In genomic region chr15:85669652-85670175, GRCm38 (mm10) we compare ENCODE assay signal across 8 mouse cellular contexts.
DNase-seq lines count a peak whose midpoint lies in the region; ATAC-seq and TF ChIP-seq lines count a peak whose summit lies in the region.

No protein-coding gene starts in this region.

- 19% methylated on average over 15 of the region's 15 CpGs for WGBS in forebrain, embryonic 13.5 days
- WGBS in heart, embryonic 16.5 days = 12% methylated on average over 15 of the region's 15 CpGs
- 12% methylated on average over 15 of the region's 15 CpGs for WGBS in lung, embryonic 15.5 days

- H3K27me3 ChIP-seq in forebrain, embryonic 13.5 days = peaks cover 38% of the 10 kb centered on the region
- H3K27me3 ChIP-seq in heart, embryonic 16.5 days (ENCODE audit: control insufficient read depth, insufficient read depth, low read length) = no peaks in the 10 kb centered on the region; the same call in 1 of the 2 replicates
- H3K27me3 ChIP-seq in lung, embryonic 15.5 days = no peaks in the 10 kb centered on the region

- DNase-seq in Muller cell, postnatal 12 days (ENCODE audit: inconsistent ontology term) = peak; percentile 98
- DNase-seq in brain, embryonic 14.5 days (ENCODE audit: low read depth) = peak; percentile 92
- peak; percentile 84 to 91 for DNase-seq in kidney, postnatal 36 days
- peak; percentile 61 to 78 for DNase-seq in right cerebral cortex, adult 2 months (ENCODE audit: low spot score in 2 of 2)
- DNase-seq in embryo, embryonic 10 days (ENCODE audit: low spot score) = no peak

- no peaks in the 10 kb centered on the region for H3K9me3 ChIP-seq in forebrain, embryonic 13.5 days (replicated peaks)
- H3K9me3 ChIP-seq in heart, embryonic 16.5 days (replicated peaks; ENCODE audit: control insufficient read depth, low read length) = no peaks in the 10 kb centered on the region
- H3K9me3 ChIP-seq in lung, embryonic 15.5 days = no peaks in the 10 kb centered on the region

- H3K27ac ChIP-seq in forebrain, embryonic 13.5 days = peak overlapping the region; percentile 99
- peak overlapping the region; percentile 95 for H3K27ac ChIP-seq in heart, embryonic 16.5 days (ENCODE audit: low read length)
- H3K27ac ChIP-seq in lung, embryonic 15.5 days = peak overlapping the region; percentile 100

- TF ChIP-seq POLR2A in brain, embryonic 14.5 days (IDR thresholded peaks at IDR 0.05; ENCODE audit: borderline replicate concordance, extremely low read depth, insufficient read depth, insufficient read length, poor library complexity, severe bottlenecking) = no peak

- H3K4me3 ChIP-seq in forebrain, embryonic 13.5 days = peak overlapping the region; percentile 98
- peak overlapping the region; percentile 89 for H3K4me3 ChIP-seq in heart, embryonic 16.5 days (ENCODE audit: low read length)
- H3K4me3 ChIP-seq in lung, embryonic 15.5 days = peak overlapping the region; percentile 81

- no peak for TF ChIP-seq CTCF in brain, embryonic 14.5 days (IDR thresholded peaks at IDR 0.05; ENCODE audit: borderline replicate concordance, extremely low read depth, insufficient read depth, insufficient read length)

- H3K36me3 ChIP-seq in forebrain, embryonic 13.5 days (ENCODE audit: poor library complexity, severe bottlenecking) = peaks cover 9% of the 10 kb centered on the region
- no peaks in the 10 kb centered on the region for H3K36me3 ChIP-seq in heart, embryonic 16.5 days (ENCODE audit: control insufficient read depth, insufficient read depth)
- H3K36me3 ChIP-seq in lung, embryonic 15.5 days = peaks cover 4% of the 10 kb centered on the region; the same call in 1 of the 2 replicates

- H3K4me2 ChIP-seq in forebrain, embryonic 13.5 days = peak overlapping the region; percentile 71
- peak overlapping the region; percentile 70 for H3K4me2 ChIP-seq in heart, embryonic 16.5 days (ENCODE audit: low read depth, low read length)
- H3K4me2 ChIP-seq in lung, embryonic 15.5 days = peak overlapping the region; percentile 87

- peaks cover 56% of the 10 kb centered on the region for H3K4me1 ChIP-seq in forebrain, embryonic 13.5 days
- peaks cover 33% of the 10 kb centered on the region for H3K4me1 ChIP-seq in heart, embryonic 16.5 days (ENCODE audit: control insufficient read depth, insufficient read depth, low read length)
- H3K4me1 ChIP-seq in lung, embryonic 15.5 days = peaks cover 43% of the 10 kb centered on the region

- H3K9ac ChIP-seq in forebrain, embryonic 13.5 days = peak overlapping the region; percentile 100
- peak overlapping the region; percentile 100 for H3K9ac ChIP-seq in heart, embryonic 16.5 days (ENCODE audit: low read length)
- peak overlapping the region; percentile 99 for H3K9ac ChIP-seq in lung, embryonic 15.5 days

- peak; percentile 44 for ATAC-seq in forebrain, embryonic 13.5 days
- peak; percentile 58 for ATAC-seq in heart, embryonic 16.5 days (replicated peaks; ENCODE audit: extremely low read depth, insufficient read depth, low FRiP score)
- peak; percentile 37 for ATAC-seq in lung, embryonic 15.5 days (ENCODE audit: borderline replicate concordance, extremely low read depth, low FRiP score, low TSS enrichment)
